Mouse (Mus musculus): Measurements from ENCODE around the gene Mfsd12.

- TF ChIP-seq CTCF (IDR thresholded peaks at IDR 0.05; ENCODE audit: borderline replicate concordance, extremely low read depth, insufficient read depth, insufficient read length) = no peak
- no peak for TF ChIP-seq POLR2A (IDR thresholded peaks at IDR 0.05; ENCODE audit: borderline replicate concordance, extremely low read depth, insufficient read depth, insufficient read length, poor library complexity, severe bottlenecking)
These were observed 35.0 kb downstream of the Mfsd12 start for GRCm38 (mm10) chr10:81392270-81392669.

Measured in brain, embryonic 14.5 days (tissue).